In genomic region chr3:95818571-95819288, GRCm38 (mm10) we compare ENCODE assay signal across 8 mouse cellular contexts. TPM values are rescaled to one million over a fixed set of nuclear protein-coding genes. Genes with fewer than 3 reads are reported as not detected.
A peak's percentile ranks its signal among the peaks of the same experiment; 100 is the strongest.
DNase-seq lines count a peak whose midpoint lies in the region; ATAC-seq lines count a peak whose summit lies in the region.

Gene Rprd2 (minus strand): TSS chr3:95818863.

- peak within 1 kb of the TSS; percentile 99 for H3K27ac ChIP-seq in hindbrain, embryonic 15.5 days (replicated peaks)
- peak within 1 kb of the TSS; percentile 95 for H3K27ac ChIP-seq in macrophage

- H3K36me3 ChIP-seq in hindbrain, embryonic 15.5 days: no peaks in the 10 kb centered on the region
- H3K36me3 ChIP-seq in macrophage (ENCODE audit: inconsistent target): no peaks in the 10 kb centered on the region

- H3K9ac ChIP-seq in hindbrain, embryonic 15.5 days: peak within 1 kb of the TSS; percentile 73

- H3K79me2 ChIP-seq in macrophage (ENCODE audit: inconsistent target): peaks cover 46% of the 10 kb centered on the region

- H3K4me2 ChIP-seq in hindbrain, embryonic 15.5 days: peak within 1 kb of the TSS; percentile 70

- peak; percentile 52 for ATAC-seq in hindbrain, embryonic 15.5 days (ENCODE audit: low FRiP score, low read depth)

- peak within 1 kb of the TSS; percentile 83 for H3K4me3 ChIP-seq in hindbrain, embryonic 15.5 days
- H3K4me3 ChIP-seq in macrophage (ENCODE audit: inconsistent target): peak within 1 kb of the TSS; percentile 82

- no peaks in the 10 kb centered on the region for H3K27me3 ChIP-seq in hindbrain, embryonic 15.5 days

- DNase-seq in R1 (ENCODE audit: low read depth, low spot score): peak; percentile 73
- DNase-seq in cerebellum, postnatal 25 days: peak; percentile 87
- peak; percentile 77 to 83 for DNase-seq in frontal cortex, postnatal 36 days (ENCODE audit: low spot score in 2 of 2)
- peak; percentile 70 to 83 for DNase-seq in left cerebral cortex, adult 18-20 months (ENCODE audit: low spot score in 2 of 2)
- peak; percentile 86 for DNase-seq in right cerebral cortex, adult 18-20 months
- DNase-seq in urinary bladder, postnatal 10 days (ENCODE audit: low spot score): peak; percentile 36

- H3K4me1 ChIP-seq in hindbrain, embryonic 15.5 days (replicated peaks): peaks cover 36% of the 10 kb centered on the region

- no peaks in the 10 kb centered on the region for H3K9me3 ChIP-seq in hindbrain, embryonic 15.5 days

- under 1% methylated on average over 50 of the region's 60 CpGs for WGBS in hindbrain, embryonic 15.5 days
- under 1% methylated on average over 57 of the region's 60 CpGs for WGBS in macrophage (ENCODE audit: missing documents)

RNA-seq across cellular contexts. Expression of gene Rprd2, which starts in this region (rescaled TPM):
- 21.7 and 22.5 TPM in 2 replicates for polyA plus RNA-seq in hindbrain, embryonic 15.5 days (2015; fragmentation: Nextera tagmentation; extraction: Ambion mirVana)
- 10 to 100 TPM; 64.4 to 64.7 TPM for total RNA-seq in left cerebral cortex, adult 18-20 months (2021)
- 100 to 1,000 TPM in 2 of 26 experiments, 10 to 100 TPM in 24; 21.7 to 121 (median 63.9) TPM for total RNA-seq in macrophage (2018; cell fraction: chromatin; rRNA removed)
- 10 to 100 TPM; 26.6 to 59.6 (median 44.1) TPM for total RNA-seq in macrophage (2018; cell fraction: cytosol; rRNA removed)
- total RNA-seq in macrophage (2018; cell fraction: nucleus; rRNA removed): 100 to 1,000 TPM in 3 of 26 experiments, 10 to 100 TPM in 23; 24.1 to 116 (median 52.2) TPM
- polyA plus RNA-seq in macrophage (2018): 15.5 to 19.9 TPM (median 19.3 TPM) in 3 replicates

Comparison
In these comparisons a context has a peak if more than half of its experiments do, and no peak if none do; other contexts are left out.
1. Peak in every context shown above with its lines: DNase-seq, ATAC-seq, H3K4me3 ChIP-seq and H3K27ac ChIP-seq.
2. DNase-seq: peak in every context shown above with its lines; median percentile 87 in cerebellum, postnatal 25 days; 86 in right cerebral cortex, adult 18-20 months; 80 in frontal cortex, postnatal 36 days; 76 in left cerebral cortex, adult 18-20 months; 73 in R1; 36 in urinary bladder, postnatal 10 days.